Mouse (Mus musculus): ENCODE measurements around the gene Fbxl17.
A peak's percentile ranks its signal among the peaks of the same experiment; 100 is the strongest.

The Fbxl17 gene

DNA sequence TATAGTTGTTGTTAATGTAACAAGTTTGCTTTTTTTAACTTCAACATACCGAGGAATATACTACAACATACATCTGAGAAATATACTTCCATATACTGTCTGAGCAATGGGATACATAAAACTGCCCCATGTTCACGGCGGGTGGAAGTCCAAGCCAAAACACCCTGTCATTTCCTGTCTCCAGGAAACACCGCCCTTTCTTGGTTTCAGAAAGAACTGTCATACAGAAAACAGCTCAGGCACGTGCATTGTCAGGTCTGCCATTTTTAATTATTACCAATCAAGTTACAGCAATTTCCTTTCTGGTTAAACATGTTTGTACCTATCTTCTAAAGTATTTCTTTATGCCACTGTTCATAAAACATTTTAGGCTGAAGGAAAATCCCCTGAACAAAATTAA, 155.7 kb downstream of the Fbxl17 start:
- no peak for TF ChIP-seq GATA4 (IDR thresholded peaks at IDR 0.05; ENCODE audit: insufficient replicate concordance, low read length)

DNA sequence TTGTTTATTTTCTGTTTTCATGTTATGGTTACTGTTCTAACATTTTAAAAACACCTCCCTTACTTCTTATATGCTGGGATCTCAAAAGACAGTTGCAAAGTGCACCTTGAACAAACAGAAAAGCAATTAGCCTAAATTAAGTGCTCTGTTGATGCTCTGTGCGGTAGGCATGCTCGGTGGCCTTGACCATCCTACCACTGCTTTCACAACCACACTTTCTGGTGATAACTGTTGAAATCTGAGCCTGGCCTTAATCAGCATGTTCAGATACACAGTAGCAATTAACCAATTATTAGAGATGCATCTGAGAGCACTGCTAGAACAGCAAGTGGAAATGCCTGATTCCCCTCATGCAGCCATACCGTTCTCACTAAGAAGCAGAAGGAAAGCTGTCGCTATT, 156.7 kb downstream of the Fbxl17 start:
- TF ChIP-seq GATA4 (IDR thresholded peaks at IDR 0.05; ENCODE audit: insufficient replicate concordance, low read length), result 0 out of 2 replicates have a peak, but pooled peaks have one; percentile 7

DNA sequence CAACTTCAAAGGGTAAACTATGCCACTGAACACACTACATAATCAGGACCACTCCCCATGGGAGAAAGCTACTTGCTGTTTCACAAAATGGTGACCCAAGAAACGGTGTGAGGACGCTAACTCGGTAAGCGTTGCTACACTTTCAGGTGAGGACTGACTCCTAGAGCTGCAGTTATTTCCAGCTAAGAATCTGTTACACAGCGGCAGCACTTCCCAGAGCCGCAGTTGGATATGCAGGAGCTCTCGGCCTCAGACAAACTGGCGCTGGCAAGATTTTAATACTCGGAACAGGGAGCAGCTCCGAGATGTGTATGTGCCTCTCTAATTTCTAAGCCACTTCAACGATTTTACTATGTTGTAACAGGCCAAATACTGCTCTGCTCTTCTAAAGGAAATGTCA, 157.4 kb downstream of the Fbxl17 start:
- no peak for TF ChIP-seq GATA4 (IDR thresholded peaks at IDR 0.05; ENCODE audit: insufficient replicate concordance, low read length)

GRCm38 (mm10) chr17:63341203-63341602, 158.6 kb downstream of the Fbxl17 start:
- TF ChIP-seq GATA4 (IDR thresholded peaks at IDR 0.05; ENCODE audit: insufficient replicate concordance, low read length), result no peak

DNA sequence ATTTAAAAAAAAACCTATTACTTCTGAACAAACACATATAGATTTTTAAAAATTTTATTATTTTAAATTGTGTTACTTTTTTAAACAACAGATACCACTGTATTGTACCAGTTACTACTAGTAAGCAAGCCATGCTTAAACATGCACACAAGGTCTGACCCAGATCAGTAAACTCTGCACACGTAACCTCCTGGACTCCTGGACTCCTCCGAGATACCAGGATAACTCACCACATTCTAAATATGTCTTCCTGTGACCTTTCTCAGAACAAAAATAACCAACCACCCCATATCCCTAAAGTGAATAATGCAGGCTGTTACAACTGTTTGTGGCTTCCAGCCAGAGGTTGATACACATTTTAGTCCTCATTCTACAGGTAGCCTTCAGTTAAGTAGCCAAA, 170.9 kb downstream of the Fbxl17 start:
- TF ChIP-seq GATA4 (IDR thresholded peaks at IDR 0.05; ENCODE audit: insufficient replicate concordance, low read length), result no peak

DNA sequence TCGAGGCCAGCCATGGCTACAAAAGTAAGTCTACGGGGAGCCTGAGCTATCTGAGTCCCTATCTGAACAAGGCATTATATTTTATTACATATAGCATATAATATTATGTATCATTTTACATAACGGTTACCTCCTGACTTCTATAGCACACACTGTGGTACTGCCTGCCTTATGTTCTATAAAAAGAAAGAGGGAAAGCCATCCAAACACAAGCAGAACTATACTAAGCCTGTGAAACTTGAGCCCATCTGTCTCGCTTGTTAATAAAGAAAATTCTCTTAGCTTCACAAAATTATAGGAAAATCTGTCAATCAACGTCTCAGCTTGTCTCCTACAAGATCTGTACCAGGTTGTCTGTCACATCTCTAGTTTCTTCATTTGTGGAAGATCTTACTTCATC, 173.6 kb downstream of the Fbxl17 start:
- no peak for TF ChIP-seq GATA4 (IDR thresholded peaks at IDR 0.05; ENCODE audit: insufficient replicate concordance, low read length)

DNA sequence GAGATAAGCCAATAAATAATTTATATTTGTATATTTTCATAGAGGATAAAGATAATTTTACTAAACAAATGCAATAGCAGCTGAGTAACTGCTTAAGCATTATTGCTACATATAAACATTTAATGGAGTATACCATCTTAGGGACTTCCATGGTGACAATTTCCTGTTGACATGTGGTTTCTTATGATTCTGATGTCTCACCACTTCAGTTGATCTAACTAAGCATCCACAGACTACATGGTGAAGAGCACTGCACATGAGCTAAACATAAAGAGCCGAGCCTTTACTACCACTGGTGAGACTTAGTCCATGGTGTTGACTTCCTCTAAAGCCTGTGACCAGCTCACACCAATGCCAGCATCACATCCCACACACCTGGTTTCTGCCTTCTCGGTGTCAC, 175.1 kb downstream of the Fbxl17 start:
- no peak for TF ChIP-seq GATA4 (IDR thresholded peaks at IDR 0.05; ENCODE audit: insufficient replicate concordance, low read length)

GRCm38 (mm10) chr17:63324039-63324438, 175.8 kb downstream of the Fbxl17 start:
- no peak for TF ChIP-seq GATA4 (IDR thresholded peaks at IDR 0.05; ENCODE audit: insufficient replicate concordance, low read length)

- no peak for TF ChIP-seq GATA4 (IDR thresholded peaks at IDR 0.05; ENCODE audit: insufficient replicate concordance, low read length)
Observed at GRCm38 (mm10) chr17:63322846-63323245, 177.0 kb downstream of the Fbxl17 start.

DNA sequence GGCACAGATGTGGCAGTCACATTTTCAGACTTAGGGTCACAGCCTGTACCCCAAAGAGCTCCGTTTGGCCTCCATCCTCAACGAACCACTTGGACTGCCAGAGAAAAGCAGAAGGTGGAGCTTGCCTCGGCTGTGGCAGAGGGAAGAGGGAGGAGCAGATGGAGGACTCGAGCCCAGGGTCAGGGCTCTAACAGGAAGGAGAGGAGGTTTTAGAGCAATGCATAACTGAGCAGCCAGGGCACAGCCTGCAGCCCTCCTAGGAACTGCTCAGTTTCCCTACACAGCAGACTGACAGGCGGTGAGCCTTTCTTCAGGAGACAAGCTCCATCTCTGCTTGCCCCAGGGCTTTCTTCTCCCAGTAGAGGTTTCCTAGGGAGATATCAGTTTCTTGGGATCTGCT, 178.5 kb downstream of the Fbxl17 start:
- TF ChIP-seq GATA4 (IDR thresholded peaks at IDR 0.05; ENCODE audit: insufficient replicate concordance, low read length), result no peak

DNA sequence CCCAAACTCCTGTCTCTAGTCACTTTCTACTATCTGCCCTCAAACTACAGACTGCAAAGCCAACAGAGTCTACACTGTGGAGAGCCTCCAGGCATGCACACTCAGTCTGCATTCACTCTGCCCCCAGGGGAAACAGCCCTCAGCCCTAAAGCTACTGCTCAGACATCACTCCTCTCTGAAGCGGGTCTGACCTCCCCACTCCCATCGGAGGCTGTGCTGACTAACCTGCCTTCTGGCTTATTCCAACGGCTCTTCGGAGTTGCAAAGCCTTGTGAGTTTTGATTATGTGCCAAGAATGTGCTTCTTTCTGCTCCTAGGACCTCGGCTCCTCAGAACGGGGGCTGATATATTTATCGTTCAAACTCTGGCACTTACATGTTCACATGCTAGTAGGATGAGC, 182.3 kb downstream of the Fbxl17 start:
- TF ChIP-seq GATA4 (IDR thresholded peaks at IDR 0.05; ENCODE audit: insufficient replicate concordance, low read length), result no peak

GRCm38 (mm10) chr17:63315646-63316480, 184.0 kb downstream of the Fbxl17 start:
- no peak for TF ChIP-seq GATA4 (IDR thresholded peaks at IDR 0.05; ENCODE audit: insufficient replicate concordance, low read length)

DNA sequence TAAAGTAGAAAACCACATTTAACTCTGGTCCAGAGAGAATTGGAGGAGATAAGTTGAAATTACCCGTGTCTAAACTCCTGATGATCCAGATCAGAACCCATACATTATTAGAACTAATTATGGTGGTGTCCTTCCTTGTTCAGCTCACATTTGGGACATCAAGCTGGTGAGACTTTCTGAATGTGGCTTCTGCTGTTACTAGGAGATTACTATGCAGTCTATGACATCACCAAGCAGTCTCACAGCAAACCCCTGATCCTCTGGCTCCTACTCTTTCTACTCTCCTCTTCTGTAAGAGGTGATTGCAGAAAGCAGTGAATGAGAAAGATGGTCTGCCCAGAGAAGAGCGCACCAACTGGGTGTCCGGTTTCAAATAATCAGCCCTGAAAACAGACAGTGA, 187.0 kb downstream of the Fbxl17 start:
- no peak for TF ChIP-seq GATA4 (IDR thresholded peaks at IDR 0.05; ENCODE audit: insufficient replicate concordance, low read length)

GRCm38 (mm10) chr17:63312330-63312729, 187.5 kb downstream of the Fbxl17 start:
- no peak for TF ChIP-seq GATA4 (IDR thresholded peaks at IDR 0.05; ENCODE audit: insufficient replicate concordance, low read length)

DNA sequence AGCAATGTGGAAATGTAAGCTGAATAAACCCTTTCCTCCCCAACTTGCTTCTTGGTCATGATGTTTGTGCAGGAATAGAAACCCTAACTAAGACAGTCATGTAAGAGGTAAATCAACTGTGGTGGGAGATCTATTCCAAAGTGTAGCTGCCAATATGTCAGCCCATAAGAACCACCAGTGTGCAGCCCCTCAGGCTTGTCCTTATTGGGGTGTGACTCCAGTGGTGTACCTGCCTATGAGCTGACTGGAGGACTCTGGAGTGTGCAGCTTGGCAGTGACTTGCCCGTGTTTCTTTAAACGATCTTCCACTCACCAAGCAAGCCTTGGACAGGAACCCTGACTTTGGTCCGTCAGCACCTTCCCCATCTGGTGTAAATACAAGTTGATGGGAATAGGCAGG, 188.2 kb downstream of the Fbxl17 start:
- no peak for TF ChIP-seq GATA4 (IDR thresholded peaks at IDR 0.05; ENCODE audit: insufficient replicate concordance, low read length)

GRCm38 (mm10) chr17:63310021-63310420, 189.8 kb downstream of the Fbxl17 start:
- no peak for TF ChIP-seq GATA4 (IDR thresholded peaks at IDR 0.05; ENCODE audit: insufficient replicate concordance, low read length)

DNA sequence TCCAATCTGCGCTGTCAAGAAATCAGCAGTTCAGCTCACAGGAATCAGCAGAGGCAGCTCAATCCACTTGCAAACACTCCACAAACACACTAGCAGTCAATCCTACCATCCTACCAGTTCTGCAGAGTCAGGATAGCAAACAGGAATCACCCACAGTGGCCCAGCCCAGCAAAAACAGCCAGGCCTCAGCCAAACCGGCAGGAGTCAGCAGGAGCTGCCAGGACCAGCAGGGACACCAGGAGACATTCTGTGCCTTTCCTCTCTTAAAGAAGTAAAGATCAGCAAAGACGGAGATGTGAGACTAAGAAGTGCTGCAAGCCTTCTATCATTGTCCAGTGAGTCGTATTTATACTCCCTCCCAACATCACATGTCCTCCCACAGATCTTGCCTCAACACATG, 196.0 kb downstream of the Fbxl17 start:
- no peak for TF ChIP-seq GATA4 (IDR thresholded peaks at IDR 0.05; ENCODE audit: insufficient replicate concordance, low read length)
